Mouse (Mus musculus): ENCODE measurements around the gene Cabp4.

Gene Cabp4

DNA sequence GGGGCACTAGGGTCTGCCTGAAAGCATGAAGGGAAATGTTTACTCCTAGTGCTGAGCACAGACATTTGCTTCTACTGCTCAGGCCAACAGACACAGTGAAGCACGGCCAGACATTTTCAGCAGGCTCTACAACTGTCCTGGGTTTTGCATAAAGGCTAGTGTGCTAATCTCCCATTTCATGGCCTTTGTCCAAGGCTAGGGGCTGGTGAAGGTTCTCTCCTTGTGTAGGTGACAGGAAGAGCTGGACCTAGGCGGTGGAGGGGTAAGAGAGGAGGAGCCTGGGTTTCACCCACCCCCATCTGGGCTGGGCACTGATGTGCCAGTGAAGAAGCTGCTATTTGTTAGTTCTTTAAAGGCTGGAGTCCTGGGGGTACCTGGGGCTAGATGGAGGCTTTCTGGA lies 20.9 kb upstream of the Cabp4 start:
- DNase-seq (ENCODE audit: low read depth, low spot score): no peak

DNA sequence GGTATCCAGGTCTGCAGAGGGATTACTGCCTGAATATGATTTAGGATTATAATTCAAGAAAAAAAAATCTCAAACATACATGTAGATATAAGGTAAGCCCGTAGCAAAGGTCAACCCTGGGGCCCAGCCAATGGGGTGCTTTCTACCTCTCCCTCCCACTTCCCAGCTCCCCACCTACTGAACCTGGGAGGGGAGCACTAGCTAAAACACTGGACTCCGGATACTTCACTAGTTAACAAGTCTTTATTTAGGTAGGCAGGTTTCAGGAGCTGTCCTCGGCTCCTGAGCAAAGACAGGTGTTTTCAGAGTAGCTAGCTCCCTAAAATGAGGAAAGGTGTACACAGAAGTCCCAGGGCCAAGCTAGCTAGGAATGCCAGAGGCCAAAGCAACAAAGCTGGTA lies 20.3 kb upstream of the Cabp4 start:
- no peak for DNase-seq (ENCODE audit: low read depth, low spot score)

DNA sequence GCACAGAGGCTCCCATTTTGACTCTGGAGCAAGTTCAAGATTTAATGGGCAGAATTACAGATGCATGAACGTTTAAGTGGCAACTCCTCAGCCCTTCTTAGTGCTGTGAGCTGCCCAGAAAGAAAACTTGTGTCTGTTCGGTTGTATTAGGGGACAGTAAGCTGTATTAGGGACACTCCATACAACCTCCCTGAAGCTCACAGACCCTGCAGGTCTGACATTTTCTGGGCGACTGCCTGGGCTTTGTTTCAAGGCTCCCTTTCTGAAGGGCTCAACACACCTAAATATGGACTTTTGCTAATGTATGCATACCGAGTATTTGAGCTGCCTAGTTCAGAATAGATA lies 19.7 kb upstream of the Cabp4 start:
- DNase-seq (ENCODE audit: low read depth, low spot score): no peak

- DNase-seq (ENCODE audit: low read depth, low spot score): peak; percentile 97
These were observed 19.1 kb upstream of the Cabp4 start, which contains the start of gene Rps6kb2 for GRCm38 (mm10) chr19:4162646-4163542. Gene Rps6kb2 (minus strand): TSS chr19:4163354.

DNA sequence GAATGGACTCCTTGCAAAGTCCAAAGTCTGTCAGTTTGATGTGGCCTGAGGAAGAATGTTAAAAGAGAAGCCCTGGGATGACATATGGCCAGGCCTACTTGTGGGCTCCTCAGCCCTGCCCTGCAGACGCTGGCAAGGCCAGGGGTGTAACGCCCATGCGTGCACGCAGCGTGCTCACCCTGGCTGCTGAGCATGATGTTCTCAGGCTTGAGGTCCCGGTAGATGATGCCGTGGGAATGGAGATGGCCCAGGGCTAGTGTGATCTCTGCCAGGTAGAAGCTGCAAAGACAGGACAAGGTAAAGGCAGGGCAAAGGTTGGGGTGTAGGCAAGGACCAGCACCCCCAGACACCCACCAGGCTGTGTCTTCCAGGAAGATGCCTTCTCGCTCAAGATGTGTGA lies 15.2 kb upstream of the Cabp4 start:
- no peak for DNase-seq (ENCODE audit: low read depth, low spot score)

DNA sequence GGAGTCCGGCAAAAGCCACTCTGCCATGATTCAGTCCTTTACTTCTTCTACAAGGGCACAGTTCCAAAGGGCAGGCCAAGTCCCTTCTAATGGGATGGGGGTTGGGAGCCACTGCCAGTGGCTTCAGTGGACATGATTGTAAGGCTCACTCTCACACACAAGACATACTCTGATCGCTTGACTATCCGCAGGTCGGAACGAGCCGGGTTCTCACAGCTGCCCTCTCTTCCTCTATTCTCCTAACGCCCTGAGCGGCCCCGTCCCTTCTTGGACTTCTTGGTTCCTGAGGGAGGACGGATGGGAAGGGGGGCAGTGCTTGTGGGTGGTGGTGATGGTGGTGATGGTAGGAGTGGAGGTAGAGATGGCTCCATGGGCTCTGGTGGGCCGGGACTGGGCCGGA lies 12.9 kb upstream of the Cabp4 start:
- no peak for DNase-seq (ENCODE audit: low read depth, low spot score)

DNA sequence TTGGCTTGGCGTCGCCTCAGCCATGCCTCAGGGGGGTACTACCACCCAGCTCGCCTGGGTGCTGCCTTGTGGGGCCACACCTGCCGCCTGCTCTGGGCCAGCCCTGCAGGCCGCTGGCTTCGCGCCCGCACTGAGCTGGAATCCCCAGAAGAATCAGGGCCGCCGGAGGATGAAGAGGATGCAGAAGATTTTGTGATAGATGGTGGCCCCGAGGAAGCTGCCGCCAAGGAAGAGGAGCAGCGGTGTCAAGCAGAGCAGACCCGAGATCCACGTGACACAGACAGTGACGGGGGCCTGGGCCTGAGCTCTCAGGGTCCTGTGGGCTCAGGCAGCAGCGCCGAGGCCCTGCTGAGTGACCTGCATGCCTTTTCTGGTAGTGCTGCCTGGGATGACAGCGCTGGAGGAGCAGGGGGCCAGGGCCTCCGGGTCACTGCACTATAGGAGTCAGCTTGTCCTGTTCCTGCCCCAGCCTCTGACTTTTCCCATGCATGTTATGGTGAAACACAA lies 12.3 kb upstream of the Cabp4 start:
- DNase-seq (ENCODE audit: low read depth, low spot score): no peak

DNA sequence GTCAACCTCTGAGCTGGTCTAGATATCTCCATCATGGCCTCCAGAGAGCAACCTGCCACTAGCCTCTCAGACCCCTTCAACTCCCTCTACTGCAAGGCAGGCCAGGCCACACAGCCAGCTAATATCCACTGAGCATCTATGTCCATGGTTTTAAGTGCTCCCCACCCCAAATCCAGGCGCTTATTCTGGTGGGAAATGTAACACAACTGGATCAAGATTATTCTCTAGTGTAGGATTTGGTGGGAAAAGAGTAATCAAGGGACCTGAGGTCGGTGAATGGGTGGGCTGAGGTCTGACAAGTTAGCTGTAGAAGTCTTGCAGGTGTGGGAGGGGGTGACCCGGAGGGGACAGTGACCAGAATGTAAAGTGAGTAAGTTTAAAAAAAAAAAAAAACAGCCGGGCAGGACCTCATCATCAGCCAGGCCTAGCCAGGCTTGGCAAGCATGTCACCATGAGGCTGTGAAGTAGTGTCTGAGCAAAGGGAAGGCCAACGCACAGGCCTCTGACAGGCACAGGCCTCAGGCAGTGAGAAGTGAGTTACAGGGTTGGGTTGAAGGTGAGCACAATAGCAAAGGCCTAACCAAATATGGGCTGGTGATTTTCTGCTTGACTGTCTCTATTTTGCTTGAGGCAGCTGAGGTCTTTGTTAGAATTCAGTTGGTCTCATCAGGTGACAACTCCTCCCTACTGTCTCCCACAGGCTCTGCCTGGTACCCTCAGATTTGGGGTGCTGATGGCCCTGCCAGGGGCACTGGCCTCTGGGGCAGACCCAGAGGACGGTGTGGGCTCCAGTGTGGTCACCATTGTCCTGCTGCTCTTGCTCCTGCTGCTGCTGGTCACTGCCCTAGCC lies 11.6 kb upstream of the Cabp4 start:
- DNase-seq (ENCODE audit: low read depth, low spot score): no peak

GRCm38 (mm10) chr19:4154437-4155222 lies 10.8 kb upstream of the Cabp4 start:
- DNase-seq (ENCODE audit: low read depth, low spot score): no peak

- DNase-seq (ENCODE audit: low read depth, low spot score): no peak
These were observed 9.4 kb upstream of the Cabp4 start, which contains the start of gene Ptprcap for GRCm38 (mm10) chr19:4153232-4153654. Gene Ptprcap (plus strand): TSS chr19:4153604.

GRCm38 (mm10) chr19:4152445-4153231 lies 8.8 kb upstream of the Cabp4 start:
- DNase-seq (ENCODE audit: low read depth, low spot score): no peak

DNA sequence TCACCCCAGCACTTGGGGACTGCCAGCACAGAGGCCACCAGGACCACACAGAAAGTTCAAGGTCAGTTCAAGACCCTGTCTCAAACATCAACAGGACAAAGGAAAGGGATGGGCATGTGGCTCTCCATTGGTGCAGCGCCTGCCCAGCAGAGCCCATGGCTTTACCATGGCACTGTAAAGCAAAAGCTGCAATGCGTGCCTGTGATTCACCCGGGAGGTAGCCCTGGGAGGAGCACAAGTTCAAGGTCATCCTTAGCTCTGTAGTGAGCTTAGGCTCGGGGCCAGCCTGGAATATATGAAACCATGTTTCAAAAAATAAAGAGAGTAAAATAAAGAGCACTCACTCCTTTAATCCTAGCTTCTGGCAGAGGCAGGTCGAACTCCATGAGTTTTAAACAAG lies 8.1 kb upstream of the Cabp4 start:
- peak; percentile 29 for DNase-seq (ENCODE audit: low read depth, low spot score)

- DNase-seq (ENCODE audit: low read depth, low spot score): no peak
These were observed 7.6 kb upstream of the Cabp4 start for GRCm38 (mm10) chr19:4151488-4151860.

- peak; percentile 25 for DNase-seq (ENCODE audit: low read depth, low spot score)
These were observed 7.0 kb upstream of the Cabp4 start for GRCm38 (mm10) chr19:4150567-4151487.

DNA sequence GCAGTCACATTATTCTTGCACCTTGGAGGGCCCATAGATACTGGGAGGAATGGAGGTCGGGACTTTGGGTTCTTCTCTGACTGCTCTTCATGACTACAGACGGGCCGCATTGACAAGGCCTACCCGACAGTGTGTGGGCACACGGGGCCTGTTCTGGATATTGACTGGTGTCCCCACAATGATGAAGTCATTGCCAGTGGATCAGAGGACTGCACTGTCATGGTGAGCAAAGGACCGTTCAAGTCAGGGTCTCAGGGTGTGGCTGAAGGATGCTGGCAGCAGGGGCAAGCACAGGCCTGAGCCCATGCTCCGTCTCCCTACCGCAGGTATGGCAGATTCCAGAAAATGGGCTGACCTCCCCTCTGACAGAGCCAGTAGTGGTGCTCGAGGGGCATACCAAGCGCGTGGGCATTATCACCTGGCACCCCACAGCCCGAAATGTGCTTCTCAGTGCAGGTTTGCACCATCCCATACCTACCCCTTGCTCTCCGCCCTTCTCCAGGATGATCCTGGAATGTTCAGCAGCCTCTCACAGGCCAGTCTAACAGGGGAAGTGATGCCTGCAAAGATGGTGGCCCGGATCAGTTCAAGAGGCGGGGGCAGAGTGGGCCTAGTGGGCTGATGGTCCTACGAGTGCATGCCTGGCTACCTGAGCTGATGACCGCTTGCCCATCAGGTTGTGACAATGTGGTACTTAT lies 6.1 kb upstream of the Cabp4 start:
- no peak for DNase-seq (ENCODE audit: low read depth, low spot score)

DNA sequence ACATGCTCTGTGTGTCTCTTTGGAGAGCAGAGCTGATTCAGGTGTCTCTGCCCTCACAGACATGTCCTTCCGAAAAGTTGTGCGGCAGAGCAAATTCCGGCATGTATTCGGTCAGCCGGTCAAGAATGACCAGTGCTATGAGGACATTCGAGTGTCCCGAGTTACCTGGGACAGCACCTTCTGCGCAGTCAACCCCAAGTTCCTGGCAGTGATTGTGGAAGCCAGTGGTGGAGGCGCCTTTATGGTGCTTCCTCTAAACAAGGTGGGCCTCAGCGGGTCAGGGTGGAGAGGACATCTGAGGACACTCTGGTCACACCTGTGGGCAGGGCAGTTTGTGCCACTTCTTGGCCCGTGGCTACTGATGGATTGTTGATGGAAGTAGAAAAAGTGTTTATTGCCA lies 5.5 kb upstream of the Cabp4 start:
- DNase-seq (ENCODE audit: low read depth, low spot score): no peak

GRCm38 (mm10) chr19:4148819-4149218 lies 5.0 kb upstream of the Cabp4 start:
- DNase-seq (ENCODE audit: low read depth, low spot score): no peak

DNA sequence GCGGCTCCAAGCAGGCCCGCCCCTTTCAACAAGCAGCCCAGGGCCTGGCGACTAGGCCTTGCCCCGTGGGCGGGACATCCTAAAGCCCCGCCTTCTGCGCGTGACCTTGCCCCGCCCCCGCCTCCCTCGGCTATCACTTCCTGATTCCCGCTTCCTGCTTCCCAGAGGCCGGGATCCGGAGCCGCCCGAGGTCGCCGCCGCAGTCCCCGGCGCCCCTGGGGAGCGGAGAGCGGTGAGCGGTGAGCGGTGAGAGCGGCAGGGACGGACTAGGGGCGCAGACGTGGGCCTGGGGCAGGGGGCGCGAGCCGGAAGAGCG lies 4.6 kb upstream of the Cabp4 start, which contains the start of gene Coro1b:
Gene Coro1b, plus strand, starts transcription at position 129 of the 316 bp plus-strand sequence.
- peak; percentile 97 for DNase-seq (ENCODE audit: low read depth, low spot score)

- DNase-seq (ENCODE audit: low read depth, low spot score): no peak
These were observed 4.1 kb upstream of the Cabp4 start for GRCm38 (mm10) chr19:4147782-4148490.

Data from ZHBTc4 (cell line).